Mouse (Mus musculus) midbrain, embryonic 13.5 days (tissue): Measurements from ENCODE around the gene Bod1. TPM values are rescaled to one million over a fixed set of nuclear protein-coding genes. Genes with fewer than 3 reads are reported as not detected.

Experiments used
- ATAC-seq: fragments of 200-750 bp; cut with Nextera tagmentation; 2 replicates; pipeline ENCODE4 v1.8.0; 2017; ENCODE audit warnings: mild to moderate bottlenecking, moderate TSS enrichment, moderate library complexity
- H3K27ac ChIP-seq: fragments of 300-500 bp; sonication (generic); 2 replicates; pipeline ENCODE4 v1.5.1; 2015; ENCODE audit warnings: inconsistent platforms, mild to moderate bottlenecking, moderate library complexity
- H3K27me3 ChIP-seq: fragments of 300-500 bp; sonication (generic); 2 replicates; pipeline ENCODE4 v1.6.1; 2015; ENCODE audit warnings: mild to moderate bottlenecking, inconsistent platforms
- H3K36me3 ChIP-seq: fragments of 300-500 bp; sonication (generic); 2 replicates; pipeline ENCODE4 v1.6.1; 2015; ENCODE audit warnings: mild to moderate bottlenecking, inconsistent platforms
- H3K4me1 ChIP-seq: fragments of 300-500 bp; sonication (generic); replicated peaks from 2 replicates; pipeline ENCODE4 v1.6.1; 2015; ENCODE audit warnings: inconsistent platforms
- H3K4me2 ChIP-seq: fragments of 300-500 bp; sonication (generic); replicated peaks from 2 replicates; pipeline ENCODE4 v1.6.1; 2015; ENCODE audit warnings: moderate library complexity, mild to moderate bottlenecking, inconsistent platforms
- H3K4me3 ChIP-seq: fragments of 300-500 bp; sonication (generic); replicated peaks from 2 replicates; pipeline ENCODE4 v1.5.1; 2015; ENCODE audit warnings: mild to moderate bottlenecking, inconsistent platforms
- H3K9ac ChIP-seq: fragments of 300-500 bp; sonication (generic); replicated peaks from 2 replicates; pipeline ENCODE4 v1.6.1; 2015; ENCODE audit warnings: mild to moderate bottlenecking, inconsistent platforms
- H3K9me3 ChIP-seq: fragments of 300-500 bp; sonication (generic); 2 replicates; pipeline ENCODE4 v1.6.1; 2016; ENCODE audit warnings: mild to moderate bottlenecking, inconsistent platforms
- WGBS: fragments of 180-500 bp; shearing (Covaris S2); methylation state at CpG from one replicate; pipeline ENCODE4 v1.1.7; 2015; 5-methylcytosine and 5-hydroxymethylcytosine counted together
- polyA plus RNA-seq: library from polyadenylated mRNA; unstranded; fragments of >200 nt; fragmentation: Nextera tagmentation; extraction: Ambion mirVana; gene quantifications from 2 replicates; pipeline ENCODE4 v1.2.1, GENCODE M21; 2015

Bod1 gene
- polyA plus RNA-seq, 1 experiment from 2014 or later = 163 TPM

DNA sequence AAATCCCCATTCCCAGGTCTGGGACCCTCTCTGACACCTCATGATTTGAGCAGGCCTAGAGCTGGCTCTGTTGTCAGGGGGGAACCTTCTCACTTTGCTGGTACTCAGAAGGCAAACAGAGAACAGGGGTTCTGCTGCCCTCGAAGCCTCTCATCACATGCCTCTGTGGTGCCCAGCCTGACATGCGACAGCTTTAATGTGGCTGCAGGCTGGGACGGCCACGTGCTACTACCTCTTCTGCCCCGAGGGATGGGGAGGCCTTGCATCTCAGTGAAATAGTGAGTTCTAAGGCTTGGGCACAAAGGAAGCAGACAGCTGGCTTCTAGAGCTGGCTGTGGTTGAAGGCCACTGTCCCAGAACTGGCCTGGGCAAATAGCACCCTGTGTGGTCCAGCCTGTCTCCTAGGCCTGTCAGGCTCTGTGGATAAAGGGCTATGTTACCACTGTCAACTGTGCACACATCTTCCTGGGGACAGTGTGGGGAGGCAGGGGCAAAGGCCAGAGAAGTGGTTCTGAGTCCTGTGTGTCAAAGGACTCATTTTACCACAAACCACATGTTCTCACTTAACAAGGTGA lies 8.7 kb downstream of the Bod1 start:
- Histone ChIP-seq H3K27ac (no peak overlapping the region), H3K9ac (no peak overlapping the region; the same call in 1 of the 2 replicates), H3K4me2 (no peak overlapping the region), H3K4me1 (no peaks in the 10 kb centered on the region), H3K4me3 (no peak overlapping the region), H3K27me3 (no peaks in the 10 kb centered on the region), H3K36me3 (peaks cover 78% of the 10 kb centered on the region), H3K9me3 (no peaks in the 10 kb centered on the region)
- 0 out of 2 replicates have a peak, but pooled peaks have one; percentile 49 for ATAC-seq
- 83% methylated on average over 5 of the region's 5 CpGs for WGBS

- 0 out of 2 replicates have a peak, but pooled peaks have one; percentile 37 for ATAC-seq
- Histone ChIP-seq H3K4me3 (no peak overlapping the region), H3K4me2 (no peak overlapping the region), H3K9me3 (no peaks in the 10 kb centered on the region), H3K4me1 (no peaks in the 10 kb centered on the region), H3K27me3 (no peaks in the 10 kb centered on the region), H3K9ac (no peak overlapping the region), H3K36me3 (peaks cover 70% of the 10 kb centered on the region), H3K27ac (no peak overlapping the region)
- 94% methylated on average over 7 of the region's 7 CpGs for WGBS
Measured at GRCm38 (mm10) chr11:31662214-31662613, 9.5 kb downstream of the Bod1 start.

DNA sequence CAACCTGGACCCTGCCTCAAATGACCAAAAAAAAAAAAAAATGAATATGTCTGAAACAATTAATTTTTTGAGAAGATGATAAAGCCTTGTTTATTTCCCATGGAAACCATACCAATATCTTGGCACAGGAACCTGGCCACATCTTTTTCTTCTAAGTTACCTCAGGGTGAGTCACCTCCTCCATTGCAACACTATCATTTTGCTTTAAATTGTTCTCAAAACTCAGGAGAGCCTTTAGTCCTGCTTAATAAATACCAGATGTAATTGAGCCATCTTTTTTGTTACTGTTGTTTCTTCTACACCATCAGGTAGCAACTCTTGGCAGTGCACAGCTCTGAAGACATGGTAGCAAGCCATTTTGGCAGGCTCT lies 13.9 kb downstream of the Bod1 start:
- Histone ChIP-seq H3K9me3 (no peaks in the 10 kb centered on the region), H3K4me1 (no peaks in the 10 kb centered on the region), H3K9ac (no peak overlapping the region), H3K4me2 (no peak overlapping the region), H3K27ac (no peak overlapping the region), H3K4me3 (no peak overlapping the region), H3K36me3 (peaks cover 27% of the 10 kb centered on the region), H3K27me3 (no peaks in the 10 kb centered on the region)
- no peak for ATAC-seq

DNA sequence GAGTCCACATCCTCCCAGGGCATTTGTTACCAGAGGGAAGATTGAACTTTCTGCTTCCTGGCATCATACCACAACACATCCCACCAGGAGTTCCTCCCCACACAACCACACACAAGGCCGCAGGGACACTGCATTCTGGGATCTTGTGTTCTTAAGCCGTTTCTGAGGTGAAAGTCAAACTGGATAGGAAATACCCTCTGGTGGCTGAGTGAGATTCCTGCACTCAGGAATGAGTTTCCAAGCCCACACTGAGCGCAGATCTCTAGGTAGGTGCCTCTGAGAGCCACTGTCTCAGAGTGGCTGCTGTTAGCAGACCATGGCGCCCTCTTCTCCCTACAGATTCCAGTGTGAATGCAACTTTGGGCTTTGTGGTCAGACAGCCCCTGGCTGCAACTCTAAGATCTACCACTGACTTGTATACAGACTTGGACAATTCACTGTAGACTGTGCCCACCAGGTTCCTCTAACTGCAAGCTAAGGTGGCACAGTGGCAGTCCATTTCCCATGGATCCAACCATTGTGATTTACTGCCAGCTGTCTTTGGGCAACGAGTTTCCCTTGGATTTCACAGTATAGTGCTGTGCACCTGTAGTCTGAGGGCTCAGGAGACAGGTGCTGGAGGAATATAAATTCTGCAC lies 14.4 kb downstream of the Bod1 start:
- no peak overlapping the region for H3K4me2 ChIP-seq
- WGBS = 83% methylated on average over 5 of the region's 5 CpGs
- no peak for ATAC-seq
- H3K4me1 ChIP-seq = no peaks in the 10 kb centered on the region
- no peaks in the 10 kb centered on the region for H3K27me3 ChIP-seq
- H3K9me3 ChIP-seq = no peaks in the 10 kb centered on the region
- no peak overlapping the region for H3K4me3 ChIP-seq
- H3K27ac ChIP-seq = no peak overlapping the region
- peaks cover 22% of the 10 kb centered on the region for H3K36me3 ChIP-seq
- no peak overlapping the region for H3K9ac ChIP-seq

DNA sequence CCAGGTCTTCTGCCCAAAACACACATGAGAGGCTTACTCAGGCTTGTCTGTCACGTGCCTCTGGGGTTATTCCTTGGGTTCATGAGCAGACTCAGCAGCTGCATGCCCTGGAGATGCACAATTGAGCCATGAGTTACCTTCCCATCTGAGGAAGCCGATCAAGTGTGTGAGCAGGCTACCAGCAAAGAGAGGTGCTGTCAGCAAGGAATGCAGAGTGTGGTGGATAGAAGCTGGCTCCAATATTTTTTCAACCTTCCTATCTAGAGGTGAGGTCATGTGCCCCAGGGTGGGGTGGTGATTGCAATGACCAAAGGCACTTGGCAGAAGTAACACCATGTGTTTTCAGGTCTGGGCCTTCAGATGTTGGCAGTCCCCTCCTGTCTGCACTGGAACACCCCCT lies 22.2 kb downstream of the Bod1 start:
- Histone ChIP-seq H3K27ac (no peak overlapping the region), H3K9ac (no peak overlapping the region), H3K36me3 (no peaks in the 10 kb centered on the region), H3K27me3 (no peaks in the 10 kb centered on the region), H3K4me1 (no peaks in the 10 kb centered on the region), H3K9me3 (no peaks in the 10 kb centered on the region), H3K4me3 (no peak overlapping the region), H3K4me2 (no peak overlapping the region)
- no peak for ATAC-seq
- WGBS = 72% methylated on average over 2 of the region's 2 CpGs

DNA sequence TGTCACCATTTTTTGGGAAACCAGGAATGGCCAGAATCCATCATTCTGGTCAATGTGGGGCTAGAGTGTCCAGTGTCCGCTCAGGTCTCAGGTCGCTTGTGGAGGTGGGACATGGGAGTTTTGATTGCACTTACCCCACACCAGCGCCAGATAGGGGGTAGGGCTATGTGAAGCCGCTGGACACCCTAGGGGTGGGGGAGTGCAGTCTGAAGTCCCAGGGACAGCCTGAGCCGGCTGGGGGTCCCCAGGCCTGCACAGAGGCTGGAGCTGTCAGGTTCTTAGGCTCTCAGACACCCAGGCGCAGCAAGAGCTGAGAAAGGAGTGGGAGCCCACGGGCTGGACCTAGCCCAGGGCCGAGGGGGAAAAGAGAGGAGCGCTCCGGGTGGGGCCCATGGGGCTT lies 24.4 kb downstream of the Bod1 start:
- H3K9me3 ChIP-seq = no peaks in the 10 kb centered on the region
- 89% methylated on average over 10 of the region's 10 CpGs for whole genome bisulfite sequencing
- no peak overlapping the region for H3K9ac ChIP-seq
- no peaks in the 10 kb centered on the region for H3K36me3 ChIP-seq
- 0 out of 2 replicates have a peak, but pooled peaks have one; percentile 37 for ATAC-seq
- H3K27ac ChIP-seq = no peak overlapping the region
- no peak overlapping the region for H3K4me2 ChIP-seq
- no peak overlapping the region for H3K4me3 ChIP-seq
- H3K27me3 ChIP-seq = no peaks in the 10 kb centered on the region
- no peaks in the 10 kb centered on the region for H3K4me1 ChIP-seq

DNA sequence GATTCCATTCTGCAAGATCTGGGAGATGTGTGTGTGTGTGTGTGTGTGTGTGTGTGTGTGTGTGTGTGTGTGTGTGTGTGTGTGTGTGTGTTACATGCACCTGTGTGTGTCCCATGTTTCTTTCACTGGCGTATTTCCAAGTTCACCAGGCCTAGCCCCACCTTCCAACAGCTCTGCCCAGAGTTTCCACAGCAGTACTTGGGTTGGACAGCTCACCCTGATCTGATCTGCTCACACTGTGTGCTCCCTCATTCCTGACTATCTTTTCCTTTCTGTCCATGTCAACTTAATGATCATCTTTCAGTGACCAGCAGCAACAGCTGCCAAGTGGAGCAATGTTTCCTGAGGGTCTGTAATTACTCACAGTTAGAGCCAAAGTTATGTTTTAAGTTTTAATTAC lies 25.1 kb downstream of the Bod1 start:
- Histone ChIP-seq H3K27me3 (no peaks in the 10 kb centered on the region), H3K9me3 (no peaks in the 10 kb centered on the region)
- WGBS = 100% methylated on average over 1 of the region's 1 CpGs

GRCm38 (mm10) chr11:31643120-31643519 lies 28.6 kb downstream of the Bod1 start:
- ATAC-seq = no peak
- no peaks in the 10 kb centered on the region for H3K4me1 ChIP-seq

More for the DNA sequence above, 25.1 kb downstream of the Bod1 start:
- Histone ChIP-seq H3K4me1 (no peaks in the 10 kb centered on the region), H3K27ac (no peak overlapping the region), H3K9ac (no peak overlapping the region), H3K36me3 (no peaks in the 10 kb centered on the region), H3K4me2 (no peak overlapping the region), H3K4me3 (no peak overlapping the region)
- no peak for ATAC-seq

GRCm38 (mm10) chr11:31641066-31641810 lies 30.4 kb downstream of the Bod1 start:
- H3K4me3 ChIP-seq = no peak overlapping the region
- WGBS = 49% methylated on average over 3 of the region's 3 CpGs
- H3K27ac ChIP-seq = no peak overlapping the region
- no peaks in the 10 kb centered on the region for H3K36me3 ChIP-seq
- no peaks in the 10 kb centered on the region for H3K4me1 ChIP-seq
- no peaks in the 10 kb centered on the region for H3K9me3 ChIP-seq
- ATAC-seq = no peak
- no peak overlapping the region for H3K9ac ChIP-seq
- H3K27me3 ChIP-seq = no peaks in the 10 kb centered on the region
- H3K4me2 ChIP-seq = no peak overlapping the region

More at GRCm38 (mm10) chr11:31643120-31643519, 28.6 kb downstream of the Bod1 start:
- no peak overlapping the region for H3K9ac ChIP-seq
- no peaks in the 10 kb centered on the region for H3K36me3 ChIP-seq
- no peak overlapping the region for H3K4me2 ChIP-seq
- H3K27me3 ChIP-seq = no peaks in the 10 kb centered on the region
- no peak overlapping the region for H3K4me3 ChIP-seq
- no peaks in the 10 kb centered on the region for H3K9me3 ChIP-seq
- WGBS = 74% methylated on average over 6 of the region's 6 CpGs
- H3K27ac ChIP-seq = no peak overlapping the region

DNA sequence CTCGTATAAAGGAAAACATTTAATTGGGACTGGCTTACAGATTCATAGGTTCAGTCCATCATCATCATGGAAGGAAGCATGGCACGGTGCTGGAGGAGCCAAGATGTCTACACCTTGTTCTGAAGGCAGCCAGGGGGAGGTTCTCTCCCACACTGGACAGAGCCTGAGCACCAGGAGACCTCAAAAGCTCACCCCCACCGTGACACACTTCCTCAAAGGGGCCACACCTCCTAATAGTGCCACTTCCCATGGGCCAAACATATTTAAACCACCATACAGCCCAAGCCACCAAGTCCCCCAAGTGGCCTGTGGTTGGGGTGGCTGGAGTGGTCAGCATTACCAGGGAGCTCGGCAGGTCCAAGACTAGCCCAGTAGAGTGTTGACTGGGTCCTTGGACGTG lies 31.5 kb downstream of the Bod1 start:
- no peak overlapping the region for H3K4me2 ChIP-seq
- no peak overlapping the region for H3K9ac ChIP-seq
- no peaks in the 10 kb centered on the region for H3K27me3 ChIP-seq
- H3K4me3 ChIP-seq = no peak overlapping the region
- WGBS = 81% methylated on average over 5 of the region's 5 CpGs
- no peak overlapping the region for H3K27ac ChIP-seq
- H3K4me1 ChIP-seq = no peaks in the 10 kb centered on the region
- no peaks in the 10 kb centered on the region for H3K36me3 ChIP-seq
- ATAC-seq = no peak
- no peaks in the 10 kb centered on the region for H3K9me3 ChIP-seq

DNA sequence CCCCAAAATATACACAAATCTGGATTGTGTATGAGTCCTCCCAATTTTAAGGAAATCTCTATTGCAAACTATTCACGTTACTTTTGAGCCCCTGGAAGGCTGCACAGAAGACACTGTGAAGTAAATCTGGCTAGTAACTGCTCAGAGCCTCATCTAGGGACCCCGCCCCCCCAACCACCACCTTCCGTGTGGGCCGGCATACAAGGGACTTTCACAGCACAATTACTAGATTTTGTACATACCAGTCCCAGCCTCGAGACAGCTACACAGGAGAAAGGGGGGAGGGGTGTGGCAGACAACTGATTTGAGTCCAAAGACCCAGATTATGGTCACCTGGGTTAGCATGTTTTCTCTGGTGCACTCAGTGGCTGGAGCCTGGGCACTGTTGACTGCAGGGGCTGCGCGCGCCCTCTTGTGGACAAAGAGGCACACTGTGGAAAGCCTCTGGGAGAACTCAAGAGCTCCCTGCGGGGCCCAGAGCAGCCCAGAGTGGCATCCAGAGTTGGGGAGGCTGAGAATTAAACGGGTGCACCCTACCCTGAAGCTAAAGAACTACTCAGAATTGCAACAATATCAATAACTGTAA lies 33.8 kb downstream of the Bod1 start:
- no peak overlapping the region for H3K4me3 ChIP-seq
- no peaks in the 10 kb centered on the region for H3K27me3 ChIP-seq
- no peak overlapping the region for H3K4me2 ChIP-seq
- H3K4me1 ChIP-seq = no peaks in the 10 kb centered on the region
- no peak overlapping the region for H3K9ac ChIP-seq
- no peak overlapping the region for H3K27ac ChIP-seq
- 30% methylated on average over 10 of the region's 10 CpGs for WGBS
- peak; percentile 81 for ATAC-seq
- no peaks in the 10 kb centered on the region for H3K9me3 ChIP-seq
- H3K36me3 ChIP-seq = no peaks in the 10 kb centered on the region

- H3K36me3 ChIP-seq = no peaks in the 10 kb centered on the region
- ATAC-seq = no peak
- no peak overlapping the region for H3K9ac ChIP-seq
- H3K4me3 ChIP-seq = no peak overlapping the region
- no peaks in the 10 kb centered on the region for H3K9me3 ChIP-seq
- H3K27ac ChIP-seq = no peak overlapping the region
- H3K4me2 ChIP-seq = no peak overlapping the region
- WGBS = 91% methylated on average over 5 of the region's 5 CpGs
- no peaks in the 10 kb centered on the region for H3K27me3 ChIP-seq
- H3K4me1 ChIP-seq = no peaks in the 10 kb centered on the region
Measured at GRCm38 (mm10) chr11:31628700-31629099, 43.0 kb downstream of the Bod1 start.
